Mouse (Mus musculus): ENCODE results near the gene Hoxa4.

- TF ChIP-seq EP300 (IDR thresholded peaks at IDR 0.05; ENCODE audit: low read depth): no peak
- no peak for TF ChIP-seq CTCF (IDR thresholded peaks at IDR 0.05; ENCODE audit: low read depth)
Observed at GRCm38 (mm10) chr6:52232568-52232965, 41.0 kb upstream of the Hoxa4 start.
